Mouse (Mus musculus) skeletal muscle tissue, adult 2 months (tissue): ENCODE results near the gene Cyp2c55.

Experiments used
- DNase-seq: peaks from one replicate; pipeline ENCODE4 v3.0.0-alpha.2; 2012; ENCODE audit warnings: low read depth, low spot score

The Cyp2c55 gene

GRCm38 (mm10) chr19:39006715-39007114 is at the start of gene Cyp2c55:
TSS of gene Cyp2c55 (plus strand) at chr19:39007019.
- DNase-seq: no peak

DNA sequence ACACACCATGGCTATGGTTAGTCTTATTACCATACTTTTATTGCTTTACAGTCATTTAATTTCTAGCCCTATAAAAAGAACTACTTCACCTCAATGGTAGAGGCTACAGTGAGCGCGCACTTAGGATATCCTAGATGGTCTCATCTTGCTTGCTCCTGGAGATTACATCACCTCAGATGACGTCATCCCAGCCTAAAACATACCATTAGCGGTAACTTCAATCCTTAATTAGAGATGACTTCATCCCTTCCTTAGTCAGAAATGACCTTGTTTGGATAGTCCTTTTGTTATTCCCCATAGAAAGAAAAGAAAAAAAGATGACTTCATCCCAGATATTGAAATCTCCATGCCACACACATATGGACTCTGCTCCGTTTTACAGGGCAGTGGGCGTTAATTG is 36.1 kb upstream of the Cyp2c55 start:
- no peak for DNase-seq

DNA sequence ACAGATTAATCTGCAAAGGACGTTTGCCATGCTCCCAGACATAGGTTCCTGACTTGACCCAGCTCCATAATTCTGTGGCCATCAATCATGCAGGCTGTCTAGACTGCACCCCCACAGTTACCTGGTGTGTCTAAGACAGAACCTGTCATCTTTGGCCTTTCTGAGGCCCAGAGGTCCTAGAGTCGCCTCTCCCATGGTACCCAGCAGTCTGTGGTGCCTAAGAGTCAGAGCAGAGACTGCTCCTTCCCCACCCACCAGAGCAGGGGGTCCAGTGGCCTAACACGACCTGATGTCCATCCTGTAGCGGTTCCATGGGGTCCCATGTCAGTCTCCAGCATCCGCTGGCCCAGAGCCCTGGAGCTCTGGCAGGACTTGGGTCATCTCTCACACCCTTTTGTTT is 34.2 kb upstream of the Cyp2c55 start:
- DNase-seq: no peak

GRCm38 (mm10) chr19:38973666-38974065 is 33.2 kb upstream of the Cyp2c55 start:
- DNase-seq: no peak

- DNase-seq: no peak
Observed at GRCm38 (mm10) chr19:38976269-38976668, 30.6 kb upstream of the Cyp2c55 start.

DNA sequence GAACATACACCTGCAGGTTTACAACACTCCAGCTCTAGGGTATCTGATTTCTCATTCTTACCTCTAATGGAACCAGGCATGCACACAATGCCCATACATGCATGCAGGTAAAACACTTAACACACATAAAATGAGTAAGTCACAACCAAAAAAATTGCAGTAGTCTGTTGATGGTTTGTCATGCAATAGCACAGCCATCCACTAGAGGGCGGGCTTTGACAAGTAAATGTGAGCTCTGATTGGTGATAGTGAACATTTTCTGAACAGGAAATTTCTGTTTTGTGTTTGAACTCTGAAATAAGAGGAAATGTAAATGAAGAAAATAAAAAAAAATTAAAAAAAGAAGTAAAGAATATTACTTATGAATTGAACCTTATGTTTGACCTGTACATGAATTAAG is 24.9 kb upstream of the Cyp2c55 start:
- peak; percentile 18 for DNase-seq

- DNase-seq: no peak
Observed at GRCm38 (mm10) chr19:38998248-38998647, 8.6 kb upstream of the Cyp2c55 start.

DNA sequence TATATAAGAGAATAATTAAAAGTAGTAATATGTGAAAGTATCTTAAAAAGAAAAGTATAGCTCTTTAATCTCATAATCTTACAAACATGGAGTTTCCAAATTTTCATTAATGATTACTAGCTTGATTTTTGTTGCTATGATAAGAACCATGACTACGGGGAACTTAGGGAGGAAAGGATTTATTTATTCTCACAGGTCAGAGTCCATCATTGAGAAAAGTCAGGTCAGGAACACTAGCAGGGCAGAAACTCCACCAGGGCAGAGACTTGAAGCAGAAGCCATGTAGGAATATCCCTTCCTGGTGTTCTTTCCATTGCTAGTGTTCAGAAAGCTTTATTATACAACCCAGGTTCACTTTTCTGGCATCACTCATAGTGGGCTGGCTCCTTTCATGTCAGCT is 8.1 kb upstream of the Cyp2c55 start:
- DNase-seq: no peak

DNA sequence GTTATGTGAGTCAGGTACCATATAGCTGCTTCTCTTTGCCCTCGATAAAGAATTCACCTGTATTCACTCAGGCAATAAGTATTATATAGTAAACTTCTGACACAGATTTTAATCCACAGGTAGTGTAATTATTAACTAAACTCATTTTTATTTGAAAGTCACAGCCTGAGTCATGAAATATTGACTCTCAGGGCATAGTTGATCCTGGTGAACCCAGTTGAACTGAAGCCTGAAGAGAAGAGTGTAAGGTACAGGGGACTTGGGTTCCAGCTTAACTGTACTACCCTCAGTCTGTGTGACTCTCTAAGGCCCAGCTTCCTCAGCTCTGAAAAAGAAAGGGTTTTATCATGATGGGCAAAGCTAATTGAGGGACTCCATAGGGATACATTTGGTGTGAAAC is 1.7 kb upstream of the Cyp2c55 start:
- DNase-seq: no peak

DNA sequence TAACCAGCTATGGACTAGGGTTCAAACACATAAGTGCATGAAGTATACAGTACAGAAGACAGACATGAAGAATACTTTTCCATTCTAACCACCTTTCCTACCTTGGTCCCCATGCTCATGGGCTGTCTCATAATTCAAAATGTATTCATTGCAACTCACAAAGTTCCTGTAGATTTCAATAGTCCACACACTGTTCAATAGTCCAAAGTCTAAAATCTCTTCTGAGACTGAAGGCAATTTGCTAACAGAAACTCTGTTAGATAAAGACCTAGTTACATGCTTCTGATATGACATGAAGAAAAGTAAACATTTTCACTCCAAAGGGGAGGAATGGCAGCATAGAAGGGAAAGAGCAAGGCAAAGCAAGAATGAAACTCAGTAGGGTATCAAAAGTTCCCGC is 51.1 kb downstream of the Cyp2c55 start:
- no peak for DNase-seq

- DNase-seq: no peak
Observed at GRCm38 (mm10) chr19:39060719-39061118, 53.9 kb downstream of the Cyp2c55 start, which contains the start of gene Cyp2c65. TSS of gene Cyp2c65 (plus strand) at chr19:39061015.
